Mouse (Mus musculus): ENCODE data around the gene Lrp5.
"Not testable (repeated sequence)": the region's sequence is repeated elsewhere in the genome, so short reads cannot be mapped to it uniquely, and the experiment has no call there.

Lrp5 gene

GRCm38 (mm10) chr19:3612534-3613273 is 73.7 kb downstream of the Lrp5 start:
- no peak for DNase-seq (ENCODE audit: low spot score in 2 of 2)

GRCm38 (mm10) chr19:3611730-3612129 is 74.6 kb downstream of the Lrp5 start:
- no peak for DNase-seq (ENCODE audit: low spot score in 2 of 2)

- no peak for DNase-seq (ENCODE audit: low spot score in 2 of 2)
Observed at GRCm38 (mm10) chr19:3610886-3611285, 75.5 kb downstream of the Lrp5 start.

- DNase-seq (ENCODE audit: low spot score in 2 of 2), result no peak
Observed at GRCm38 (mm10) chr19:3609826-3610225, 76.5 kb downstream of the Lrp5 start.

- DNase-seq (ENCODE audit: low spot score in 2 of 2), result no peak
Observed at GRCm38 (mm10) chr19:3594316-3594715, 92.0 kb downstream of the Lrp5 start.

- DNase-seq (ENCODE audit: low spot score in 2 of 2), result no peak
Observed at GRCm38 (mm10) chr19:3593379-3594055, 92.8 kb downstream of the Lrp5 start.

- no peak for DNase-seq (ENCODE audit: low spot score in 2 of 2)
Observed at GRCm38 (mm10) chr19:3589968-3590367, 96.4 kb downstream of the Lrp5 start.

GRCm38 (mm10) chr19:3589547-3589946 is 96.8 kb downstream of the Lrp5 start:
- no peak for DNase-seq (ENCODE audit: low spot score in 2 of 2)

- DNase-seq (ENCODE audit: low spot score in 2 of 2), result not testable (repeated sequence)
Observed at GRCm38 (mm10) chr19:3587729-3588128, 98.6 kb downstream of the Lrp5 start.

- DNase-seq (ENCODE audit: low spot score in 2 of 2), result peak in 1 of 2 experiments; percentile 49
Observed at GRCm38 (mm10) chr19:3586540-3586939, 99.8 kb downstream of the Lrp5 start.

- no peak for DNase-seq (ENCODE audit: low spot score in 2 of 2)
Observed at GRCm38 (mm10) chr19:3586026-3586425, 100.3 kb downstream of the Lrp5 start.

- peak; percentile 22 to 40 for DNase-seq (ENCODE audit: low spot score in 2 of 2)
Observed at GRCm38 (mm10) chr19:3581326-3581725, 105.0 kb downstream of the Lrp5 start.

- no peak for DNase-seq (ENCODE audit: low spot score in 2 of 2)
Observed at GRCm38 (mm10) chr19:3577911-3578290, 108.5 kb downstream of the Lrp5 start.

- DNase-seq (ENCODE audit: low spot score in 2 of 2), result no peak
Observed at GRCm38 (mm10) chr19:3577265-3577910, 109.0 kb downstream of the Lrp5 start.

GRCm38 (mm10) chr19:3576451-3577264 is 109.7 kb downstream of the Lrp5 start:
- no peak for DNase-seq (ENCODE audit: low spot score in 2 of 2)

- DNase-seq (ENCODE audit: low spot score in 2 of 2), result peak; percentile 93 to 98
Observed at GRCm38 (mm10) chr19:3575632-3576384, 110.6 kb downstream of the Lrp5 start, which contains the start of gene Ppp6r3. Ppp6r3 (minus strand) TSS chr19:3575749.

- DNase-seq (ENCODE audit: low spot score in 2 of 2), result peak in 1 of 2 experiments; percentile 80
Observed at GRCm38 (mm10) chr19:3575276-3575631, 111.1 kb downstream of the Lrp5 start.

GRCm38 (mm10) chr19:3574593-3575094 is 111.7 kb downstream of the Lrp5 start:
- DNase-seq (ENCODE audit: low spot score in 2 of 2), result no peak

- no peak for DNase-seq (ENCODE audit: low spot score in 2 of 2)
Observed at GRCm38 (mm10) chr19:3564309-3564708, 122.1 kb downstream of the Lrp5 start.

GRCm38 (mm10) chr19:3562752-3563151 is 123.6 kb downstream of the Lrp5 start:
- DNase-seq (ENCODE audit: low spot score in 2 of 2), result peak in 1 of 2 experiments; percentile 40

- DNase-seq (ENCODE audit: low spot score in 2 of 2), result no peak
Observed at GRCm38 (mm10) chr19:3562298-3562697, 124.1 kb downstream of the Lrp5 start.

All from urinary bladder, postnatal 36 days (tissue).